Mouse (Mus musculus) urinary bladder, postnatal 4 days (tissue): ENCODE results near the gene Ehd2.
"Not testable (repeated sequence)": the region's sequence is repeated elsewhere in the genome, so short reads cannot be mapped to it uniquely, and the experiment has no call there.

ENCODE experiments used
- DNase-seq, 2 experiments: peaks; one replicate each; pipeline ENCODE4 v3.0.0; 2021 to 2022; ENCODE audit warnings: low spot score in 2 of 2

The Ehd2 gene

DNA sequence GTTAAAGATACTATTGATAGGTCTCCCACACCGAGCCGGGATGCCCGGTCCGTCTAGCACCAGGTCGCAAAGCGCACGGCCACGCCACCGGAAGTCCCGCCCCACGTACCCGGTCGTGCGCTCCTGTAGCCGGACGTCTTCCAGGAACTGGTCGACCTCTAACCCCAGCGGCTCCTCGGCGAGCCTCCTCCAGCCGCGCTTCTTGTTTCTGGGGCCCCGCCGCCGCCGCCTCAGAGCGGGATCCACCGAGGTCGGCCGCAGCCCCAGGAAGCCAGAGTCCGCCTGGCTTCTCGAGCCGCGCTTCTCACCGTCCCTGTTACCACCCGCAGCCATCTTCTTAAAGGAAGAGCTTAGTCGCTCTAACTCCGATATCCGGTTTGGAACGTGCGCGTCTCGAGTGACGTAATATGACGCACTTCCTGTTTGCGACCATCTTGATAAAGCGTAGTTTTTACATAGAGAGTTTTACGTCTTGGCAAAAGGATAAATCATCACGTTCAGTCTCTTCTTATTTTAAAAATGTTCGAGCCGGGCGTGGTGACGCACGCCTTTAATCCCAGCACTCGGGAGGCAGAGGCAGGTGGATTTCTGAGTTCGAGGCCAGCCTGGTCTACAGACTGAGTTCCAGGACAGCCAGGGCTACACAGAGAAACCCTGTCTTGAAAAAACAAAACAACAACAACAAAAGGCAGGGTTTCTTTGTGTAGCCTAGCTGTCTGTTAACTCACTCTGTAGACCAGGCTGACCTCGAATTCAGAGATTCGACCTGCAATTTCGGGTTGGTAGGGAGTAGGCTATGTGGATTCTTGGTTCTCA lies 21.4 kb downstream of the Ehd2 start, which contains the start of gene Nop53:
Gene Nop53 (minus strand): TSS at position 354 of the 816 bp plus-strand sequence.
- peak; percentile 86 to 88 for DNase-seq

DNA sequence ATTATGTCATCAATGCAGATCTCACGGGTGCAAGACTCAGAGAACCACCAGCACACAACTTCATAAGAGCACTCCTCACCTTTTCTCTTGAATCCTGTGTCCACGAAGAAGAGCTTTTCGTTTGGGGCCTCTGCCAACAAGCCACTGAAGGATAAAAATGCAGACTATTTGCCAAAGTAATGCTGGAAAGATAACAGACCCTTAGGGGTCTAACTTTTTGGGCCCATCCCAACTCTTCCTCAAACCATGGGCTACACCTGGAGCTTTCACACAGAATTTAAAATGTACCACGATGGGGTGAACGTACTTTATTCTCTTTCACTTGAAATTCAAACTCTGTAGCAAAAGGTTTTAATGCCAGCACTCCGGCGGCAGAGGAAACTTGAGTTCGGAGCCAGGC lies 22.2 kb downstream of the Ehd2 start:
- no peak for DNase-seq

DNA sequence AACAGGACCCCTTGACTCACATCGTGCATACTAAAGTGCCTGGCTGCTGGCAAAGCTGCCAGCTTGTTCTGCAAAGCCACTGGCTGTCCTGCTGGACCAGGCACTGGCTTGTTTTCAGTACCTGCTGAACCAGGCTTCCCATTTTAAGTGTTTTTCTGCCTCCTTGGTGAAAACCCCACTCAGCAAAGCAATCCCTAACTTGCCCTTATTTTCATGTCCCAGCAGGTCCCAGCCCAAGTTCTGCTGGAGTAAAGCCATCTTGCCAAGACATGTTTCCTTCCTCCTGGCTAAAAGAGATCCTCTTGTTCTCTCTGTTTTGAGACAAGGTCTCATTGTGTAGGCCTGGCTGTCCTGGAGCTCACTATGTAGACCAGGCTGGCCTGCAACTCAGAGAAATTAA lies 23.1 kb downstream of the Ehd2 start:
- no peak for DNase-seq

DNA sequence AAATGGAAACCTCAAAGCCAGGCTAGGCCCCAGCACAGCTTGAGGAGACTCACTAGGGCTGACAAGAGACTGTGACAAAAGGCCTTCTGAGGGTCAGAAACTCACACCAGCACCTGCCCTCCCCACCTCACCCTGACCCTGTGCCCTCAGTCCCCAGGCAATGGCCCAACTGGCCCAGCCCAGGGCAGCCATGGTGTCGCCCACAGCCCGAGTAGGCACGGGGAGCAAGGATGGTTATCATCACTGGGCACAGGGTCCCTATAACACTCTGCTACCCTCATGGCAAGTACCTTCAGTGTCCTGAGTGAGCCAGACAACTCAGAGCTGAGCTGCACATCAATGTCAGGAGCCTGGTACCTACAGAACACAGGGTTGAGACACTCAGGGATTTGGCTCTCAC lies 28.7 kb downstream of the Ehd2 start:
- no peak for DNase-seq

DNA sequence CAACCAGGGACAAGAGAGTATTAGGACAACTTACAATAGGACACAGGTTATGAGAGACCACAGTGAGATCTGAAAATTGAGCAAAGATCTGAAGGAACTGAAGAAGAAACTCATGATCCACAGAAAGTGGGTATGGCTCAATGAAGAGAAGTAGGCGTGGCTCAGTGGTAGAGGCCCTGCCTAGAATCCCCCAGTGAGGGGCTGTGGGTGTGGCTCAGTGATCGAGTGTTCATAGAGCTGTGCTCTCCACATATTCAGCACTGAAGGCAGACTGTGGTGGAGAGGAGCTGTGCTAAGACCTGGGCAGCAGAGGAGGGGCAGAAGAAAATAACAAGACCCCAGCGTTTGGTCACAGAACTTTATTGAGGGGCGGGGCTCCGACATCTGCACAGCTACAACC lies 29.9 kb downstream of the Ehd2 start:
- no peak for DNase-seq

DNA sequence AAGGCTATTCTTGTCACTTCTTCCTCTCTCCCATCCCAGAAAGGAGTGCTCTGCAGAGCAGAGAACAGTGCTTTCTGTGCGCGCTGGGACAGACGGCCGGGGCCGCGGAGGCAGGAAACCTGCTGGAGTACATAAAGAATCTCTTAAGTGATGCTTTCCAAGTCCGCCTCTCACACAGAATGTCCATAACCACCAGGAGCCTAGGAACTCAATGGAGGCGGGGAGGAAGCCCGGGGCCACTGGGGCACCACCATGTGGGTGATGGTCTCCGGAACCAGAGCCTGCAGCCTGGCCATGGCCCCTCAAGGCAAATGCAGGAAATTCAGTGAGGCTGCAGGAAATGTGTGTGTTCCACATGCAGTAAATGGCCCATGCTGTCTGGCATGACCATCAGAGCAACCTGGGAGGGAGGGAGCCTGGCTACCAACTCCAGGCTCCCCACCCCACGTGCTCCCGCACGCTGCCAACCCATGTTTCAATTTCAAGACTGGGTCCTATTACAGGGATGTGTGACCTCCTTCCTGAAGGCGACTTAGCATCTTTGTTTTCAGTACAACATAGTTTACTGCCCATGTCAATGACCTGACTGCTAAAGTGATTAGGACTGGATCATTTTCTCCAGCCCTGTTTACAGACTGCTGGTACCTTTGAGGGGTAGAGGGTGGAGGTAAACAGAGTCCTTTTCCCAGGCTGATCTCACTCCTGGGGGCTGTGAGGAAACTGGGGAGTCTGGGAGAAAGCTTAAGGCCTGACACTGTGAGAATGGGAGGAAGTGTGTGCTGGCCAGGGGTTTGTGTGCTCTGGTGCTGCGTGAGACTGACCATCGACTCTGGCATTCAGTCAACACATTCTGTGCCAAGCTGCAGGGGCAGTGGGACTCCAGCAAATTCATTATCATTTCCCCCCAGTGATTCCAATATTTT lies 33.7 kb downstream of the Ehd2 start:
- DNase-seq: no peak

DNA sequence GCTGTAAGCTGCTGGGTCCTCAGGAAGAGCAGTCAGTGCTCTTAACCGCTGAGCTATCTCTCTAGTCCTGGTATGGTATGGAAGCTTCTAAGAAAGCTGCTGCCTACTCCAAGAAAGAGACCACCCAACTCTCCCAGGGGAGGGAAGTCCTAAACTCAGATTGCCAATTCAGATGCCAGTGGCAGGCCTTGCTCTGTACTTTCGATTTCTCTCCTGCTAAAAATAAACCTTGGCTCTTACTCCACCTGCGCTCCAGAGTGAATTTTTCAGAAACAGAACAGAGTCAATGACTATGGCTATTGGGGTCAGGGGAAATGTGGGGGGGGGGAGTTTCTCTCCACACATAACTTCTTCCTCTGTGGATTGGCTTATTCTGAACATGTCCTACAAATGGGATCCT lies 35.7 kb downstream of the Ehd2 start:
- DNase-seq: no peak

DNA sequence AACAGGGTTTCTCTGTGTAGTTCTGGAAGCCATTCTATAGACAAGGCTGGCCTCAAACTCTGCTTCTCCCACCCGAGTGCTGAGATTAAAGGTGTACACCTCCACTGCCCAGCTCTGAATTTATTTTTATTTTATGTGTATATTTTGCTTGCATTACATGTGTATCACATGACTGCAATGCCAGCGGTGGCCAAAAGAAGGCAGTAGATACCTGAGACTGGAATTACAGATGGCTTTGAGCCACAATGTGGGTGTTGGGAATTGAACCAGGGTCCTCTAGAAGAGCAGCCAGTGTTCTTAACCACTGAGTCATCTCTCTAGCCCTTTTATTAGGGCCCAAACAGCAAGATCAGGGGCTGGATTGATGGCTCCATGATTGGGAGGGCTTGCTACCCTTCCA lies 36.8 kb downstream of the Ehd2 start:
- no peak for DNase-seq

DNA sequence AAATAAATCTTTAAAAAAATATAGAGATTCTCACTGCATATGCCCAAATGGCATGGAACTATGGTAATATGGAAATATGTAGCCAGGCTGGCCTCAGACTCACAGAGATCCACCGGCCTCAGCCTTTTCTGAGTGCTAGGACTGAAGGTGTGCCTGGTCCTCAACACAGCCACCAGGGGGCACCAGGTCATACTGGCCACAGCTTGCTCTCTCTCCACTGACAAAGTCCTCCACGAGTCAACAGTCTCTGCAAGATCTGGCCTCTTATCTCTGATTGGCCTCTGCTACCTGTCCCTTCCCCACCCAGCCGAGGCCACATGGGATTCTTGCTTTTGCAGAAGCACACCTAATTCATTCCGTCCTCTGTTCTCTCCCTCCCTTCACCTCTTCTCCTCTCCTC lies 37.5 kb downstream of the Ehd2 start:
- peak; percentile 50 to 73 for DNase-seq

DNA sequence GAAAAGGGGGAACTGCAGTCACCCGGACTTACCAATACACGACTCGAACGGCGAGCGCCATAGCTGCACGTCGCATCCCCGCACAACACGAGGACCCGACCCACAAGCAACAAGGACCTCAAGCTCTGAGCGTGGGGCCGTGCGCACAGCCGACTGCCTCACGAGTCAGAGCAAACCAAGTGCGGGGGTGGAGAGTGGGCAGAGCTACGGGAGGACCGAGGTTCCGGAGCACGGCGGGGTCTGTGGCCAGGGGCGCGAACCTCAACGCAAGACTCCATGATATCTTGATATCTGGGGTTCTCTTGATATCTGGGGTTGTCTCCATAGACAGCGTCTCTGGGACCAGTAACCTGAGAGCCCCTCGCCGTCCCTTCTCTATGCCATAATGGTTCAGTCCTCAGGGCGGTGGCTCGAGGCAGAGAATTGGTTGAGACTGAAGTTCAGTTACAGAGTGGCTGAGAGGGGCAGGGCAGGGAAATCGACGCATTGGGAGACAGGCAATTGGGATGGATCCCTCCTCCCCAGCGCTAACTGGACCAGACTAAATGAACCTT lies 45.1 kb downstream of the Ehd2 start, which contains the start of gene Selenow:
Gene Selenow (minus strand): TSS at position 183 of the 554 bp plus-strand sequence.
- DNase-seq: peak; percentile 87 to 88

DNA sequence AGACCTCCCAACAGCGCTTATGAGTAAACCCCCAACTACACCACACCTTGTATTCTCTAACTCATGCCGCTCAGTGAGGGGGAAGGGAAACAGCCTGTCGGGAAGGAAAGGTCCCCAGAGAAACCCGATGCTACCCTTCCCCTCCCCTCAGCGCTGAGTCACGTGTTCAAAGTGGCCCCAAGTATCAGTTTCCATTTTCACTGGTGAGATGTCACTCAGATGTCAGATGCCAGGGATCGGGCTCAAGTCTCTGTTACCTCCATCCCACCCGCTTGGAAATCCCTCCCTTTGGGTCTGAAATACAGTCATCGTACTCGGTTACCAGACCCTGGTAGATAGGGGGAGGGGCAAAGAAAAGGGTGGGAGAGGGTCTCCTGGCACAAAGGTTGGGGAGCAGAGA lies 45.6 kb downstream of the Ehd2 start:
- DNase-seq: no peak

DNA sequence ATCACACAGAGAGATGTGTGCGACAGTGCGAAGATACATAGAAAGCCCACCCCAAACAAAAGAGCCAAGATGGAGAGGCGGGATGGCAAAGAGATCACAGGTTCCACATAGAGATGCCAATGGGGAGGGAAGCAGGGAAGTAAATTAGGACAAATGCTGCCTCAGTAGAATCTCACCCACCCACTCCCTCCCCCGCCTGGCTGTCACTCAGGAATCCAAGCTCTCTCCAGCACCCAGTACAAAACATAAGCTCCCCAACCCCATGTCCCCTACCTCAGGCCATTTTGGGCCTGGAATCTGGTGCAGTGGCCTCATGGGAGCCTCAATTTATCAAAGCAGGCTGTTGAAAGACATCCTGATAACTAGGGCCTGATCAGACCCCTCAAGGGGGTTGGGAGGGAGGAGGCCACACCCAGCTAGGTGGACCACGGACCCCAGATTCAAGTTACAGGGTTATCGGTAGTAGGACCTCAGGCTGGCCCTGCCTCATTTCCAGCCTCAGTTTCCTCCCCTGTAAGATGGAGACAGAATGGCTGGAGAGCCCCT lies 46.6 kb downstream of the Ehd2 start:
- no peak for DNase-seq

DNA sequence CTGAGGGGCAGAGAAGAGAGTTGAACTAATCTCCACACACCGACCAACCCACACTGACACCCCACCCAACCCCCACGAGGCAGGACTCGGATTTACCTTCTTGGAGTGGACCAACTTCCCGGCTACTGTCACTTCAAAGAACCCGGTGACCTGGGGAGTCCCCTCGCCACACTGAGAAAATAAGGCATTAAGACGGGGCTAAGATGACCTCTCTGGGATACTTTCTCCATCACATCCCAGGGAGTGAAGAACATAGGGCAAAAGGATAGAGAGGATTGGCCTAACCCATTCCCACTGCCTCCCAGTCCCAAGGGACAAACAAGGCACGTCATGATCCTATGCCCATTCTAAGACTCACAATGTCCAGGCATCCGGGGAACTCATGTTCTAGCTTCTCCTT lies 47.4 kb downstream of the Ehd2 start:
- no peak for DNase-seq

DNA sequence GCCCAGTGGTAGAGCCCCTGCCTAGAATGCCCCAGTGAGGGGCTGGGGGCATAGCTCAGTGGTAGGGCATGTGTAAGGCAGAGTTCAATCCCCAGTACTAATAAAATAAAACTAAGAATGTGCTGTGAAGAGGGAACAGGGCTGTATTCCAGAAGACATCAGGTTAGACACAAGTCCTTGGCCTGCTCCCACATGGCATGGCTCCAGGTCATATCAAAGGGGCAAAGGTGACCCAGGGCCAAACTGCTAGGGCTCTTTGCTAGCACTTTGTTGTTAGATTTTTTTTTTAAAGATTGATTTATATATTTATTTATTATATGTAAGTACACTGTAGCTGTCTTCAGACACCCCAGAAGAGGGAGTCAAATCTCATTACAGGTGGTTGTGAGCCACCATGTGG lies 49.0 kb downstream of the Ehd2 start:
- no peak for DNase-seq

DNA sequence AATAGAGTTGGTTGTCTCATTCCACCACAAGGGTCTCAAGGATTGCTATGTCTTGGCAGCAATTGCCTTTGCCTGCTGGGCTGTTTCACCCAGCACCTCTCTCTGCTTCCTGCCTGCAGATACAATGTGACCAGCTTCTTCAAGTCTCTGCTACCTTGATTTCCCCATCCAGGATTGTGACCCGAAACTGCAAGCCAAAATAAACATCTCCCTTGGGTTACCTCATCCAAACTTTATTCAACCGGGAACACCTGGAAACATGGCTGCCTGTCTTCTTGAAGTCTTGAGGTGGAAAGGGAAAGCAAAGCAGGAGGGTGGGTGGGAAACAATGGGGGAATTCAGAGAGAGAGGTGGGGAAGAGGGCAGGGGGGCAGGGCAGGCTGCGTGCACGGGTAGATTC lies 50.4 kb downstream of the Ehd2 start:
- no peak for DNase-seq

DNA sequence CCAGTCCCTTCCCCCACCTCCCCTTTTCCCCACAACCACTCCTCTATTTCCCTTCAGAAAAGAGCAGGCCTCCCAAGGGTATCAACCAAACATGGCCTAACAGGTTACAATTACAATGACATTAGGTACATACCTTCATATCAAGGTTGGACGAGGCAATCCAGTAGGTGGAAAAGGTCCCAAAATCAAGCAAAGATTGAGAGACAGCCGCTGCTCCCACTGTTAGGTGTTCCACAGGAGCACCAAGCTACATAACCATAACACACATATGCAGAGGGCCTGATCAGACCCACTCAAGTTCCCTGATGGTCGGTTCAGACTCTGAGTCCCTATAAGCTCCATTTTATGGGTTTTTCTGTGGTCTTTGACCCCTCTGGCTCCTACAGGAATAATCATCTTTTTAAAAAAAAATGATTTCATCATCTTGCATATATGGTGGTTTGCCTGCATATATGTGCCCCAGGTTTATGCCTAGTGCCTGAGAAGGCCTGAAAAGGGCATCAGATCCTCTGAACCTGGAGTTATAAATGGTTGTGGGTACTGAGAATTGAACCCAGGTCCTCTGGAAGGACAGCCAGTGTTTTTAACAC lies 51.1 kb downstream of the Ehd2 start:
- DNase-seq: no peak

DNA sequence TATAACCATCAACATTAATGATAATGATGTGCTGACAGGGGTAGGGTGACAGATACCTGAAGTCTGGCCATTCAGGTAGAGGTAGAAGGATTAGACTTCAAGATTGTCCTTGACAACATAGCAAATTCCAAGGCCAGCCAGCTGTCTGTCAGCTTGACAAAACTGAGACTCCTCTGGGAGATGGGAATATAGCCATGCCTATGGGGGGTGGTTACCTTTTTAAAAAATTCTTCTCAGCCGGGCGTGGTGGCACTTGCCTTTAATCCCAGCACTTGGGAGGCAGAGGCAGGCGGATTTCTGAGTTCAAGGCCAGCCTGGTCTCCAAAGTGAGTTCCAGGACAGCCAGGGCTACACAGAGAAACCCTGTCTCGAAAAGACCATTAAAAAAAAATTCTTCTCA lies 51.7 kb downstream of the Ehd2 start:
- DNase-seq: not testable (repeated sequence)

DNA sequence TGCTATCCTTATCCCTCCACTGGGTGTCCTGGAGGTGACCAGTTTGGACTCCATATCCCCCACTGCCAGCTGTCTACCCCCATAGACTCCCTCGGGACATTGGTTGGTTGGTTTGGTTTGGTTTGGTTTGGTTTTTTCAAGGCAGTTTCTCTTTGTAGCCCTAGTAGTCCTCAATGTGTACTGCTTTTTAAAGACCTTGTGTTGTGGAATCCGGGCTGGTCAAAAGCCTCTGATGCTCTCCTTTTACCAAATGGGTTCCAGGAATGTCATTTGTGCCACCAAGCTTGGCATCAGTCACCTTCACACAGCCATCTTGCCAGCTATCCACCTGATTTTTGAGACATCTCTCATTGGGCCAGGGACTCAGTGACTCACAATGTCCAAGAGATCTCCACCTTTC lies 52.6 kb downstream of the Ehd2 start:
- DNase-seq: no peak

DNA sequence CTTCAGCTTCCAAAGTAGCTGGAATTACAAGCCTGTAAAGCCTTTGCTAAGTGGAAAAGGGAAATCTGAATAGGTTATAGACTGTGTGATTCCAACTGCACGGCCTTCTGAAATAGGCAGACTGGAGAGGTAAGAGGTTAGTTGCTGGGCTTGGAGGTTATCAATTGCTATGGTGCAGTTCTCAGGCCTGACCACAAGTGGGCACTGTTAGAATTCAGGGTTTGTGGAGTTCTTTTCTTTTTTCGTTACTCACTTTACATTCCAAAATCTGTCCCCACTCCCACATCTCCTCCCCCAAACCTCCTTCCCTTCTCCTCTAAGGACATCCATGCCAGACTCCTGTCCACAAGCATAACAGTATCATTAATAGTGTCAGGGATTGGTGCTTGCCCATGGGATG lies 53.1 kb downstream of the Ehd2 start:
- DNase-seq: no peak

DNA sequence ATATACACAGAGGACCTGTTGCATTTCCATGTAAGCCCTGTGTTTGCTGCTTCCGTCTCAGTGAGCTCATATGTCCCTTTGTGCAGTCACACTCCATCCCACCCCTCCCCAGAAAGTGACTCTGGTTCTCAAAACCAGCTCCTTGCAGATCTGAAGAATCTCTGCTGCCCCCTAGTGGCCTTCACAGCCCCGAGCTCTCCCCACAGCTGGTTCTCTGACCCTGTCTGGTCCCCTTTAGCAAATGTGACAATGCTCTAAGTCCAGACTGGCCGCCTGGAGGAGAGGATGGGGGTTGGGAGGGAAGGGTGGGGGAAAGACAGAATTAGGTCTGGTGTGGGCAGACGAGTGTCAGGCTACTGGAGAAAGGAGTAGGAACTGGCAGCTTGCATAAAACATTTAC lies 55.2 kb downstream of the Ehd2 start:
- peak; percentile 51 to 83 for DNase-seq

DNA sequence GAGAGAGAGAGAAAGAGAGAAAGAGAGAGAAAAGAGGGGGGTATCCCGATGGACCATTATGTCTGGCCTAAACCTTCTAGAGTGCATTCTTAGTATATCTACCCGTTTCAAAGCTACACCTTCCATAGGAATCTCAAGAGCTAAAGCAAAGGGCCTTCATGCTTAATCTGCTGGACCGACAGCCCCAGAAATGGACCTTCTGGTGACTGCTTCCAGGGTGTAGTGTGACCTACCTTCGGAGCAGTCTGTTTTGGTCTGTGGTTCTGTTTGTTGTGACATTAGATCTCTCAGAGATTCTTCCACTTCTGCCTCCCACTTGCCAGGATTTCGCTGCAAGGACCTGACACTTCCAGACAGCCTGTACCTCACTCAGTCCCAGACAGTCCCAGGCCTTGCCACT lies 56.8 kb downstream of the Ehd2 start:
- DNase-seq: no peak
